Mouse (Mus musculus) natural killer cell, adult 2 months (primary cell): ENCODE results near the gene Spns3.
"Not testable (repeated sequence)": the region's sequence is repeated elsewhere in the genome, so short reads cannot be mapped to it uniquely, and the experiment has no call there.

ENCODE experiments used
- DNase-seq, 2 experiments: peaks; one replicate each; pipeline ENCODE4 v3.0.0; 2022; ENCODE audit warnings: low spot score in 2 of 2

Spns3 gene

GRCm38 (mm10) chr11:72558155-72558554, 7.8 kb upstream of the Spns3 start:
- no peak for DNase-seq

DNA sequence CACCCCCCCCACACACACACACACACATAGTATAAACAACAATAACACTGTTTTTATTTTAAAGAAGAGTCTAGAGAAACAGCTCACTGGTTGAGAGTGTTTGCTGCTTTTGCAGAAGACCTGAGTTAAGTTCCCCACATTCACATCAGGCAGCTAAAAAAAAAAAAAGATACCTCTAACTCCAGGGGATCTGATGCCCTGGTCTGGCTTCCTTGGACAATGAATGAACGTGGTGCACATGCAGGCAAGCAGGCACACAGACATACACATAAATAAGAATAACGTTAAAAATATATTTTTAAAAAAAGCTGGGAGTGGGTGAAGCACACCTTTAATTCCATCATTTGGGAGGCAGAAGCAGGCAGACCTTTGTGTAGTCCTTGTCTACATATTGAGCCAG, 6.6 kb upstream of the Spns3 start:
- no peak for DNase-seq

DNA sequence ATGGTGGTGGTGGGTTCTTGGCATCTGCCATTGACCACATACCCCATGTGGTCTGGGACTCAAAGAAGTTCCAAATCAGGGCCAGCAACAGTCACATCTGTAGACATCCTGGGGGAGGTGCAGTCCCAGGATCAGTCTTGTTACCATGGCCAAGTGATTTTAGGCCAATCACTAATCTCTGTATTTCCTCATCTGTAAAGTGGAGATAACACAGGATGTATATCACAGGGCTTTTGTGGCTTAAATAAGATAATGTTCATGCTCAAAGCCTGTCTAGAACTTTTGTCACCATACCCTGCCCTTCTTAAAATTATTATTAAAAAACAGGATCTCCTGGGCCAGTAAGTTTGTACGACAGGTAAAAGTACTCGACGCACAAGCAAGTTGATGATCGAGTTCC, 6.2 kb upstream of the Spns3 start:
- DNase-seq: no peak

DNA sequence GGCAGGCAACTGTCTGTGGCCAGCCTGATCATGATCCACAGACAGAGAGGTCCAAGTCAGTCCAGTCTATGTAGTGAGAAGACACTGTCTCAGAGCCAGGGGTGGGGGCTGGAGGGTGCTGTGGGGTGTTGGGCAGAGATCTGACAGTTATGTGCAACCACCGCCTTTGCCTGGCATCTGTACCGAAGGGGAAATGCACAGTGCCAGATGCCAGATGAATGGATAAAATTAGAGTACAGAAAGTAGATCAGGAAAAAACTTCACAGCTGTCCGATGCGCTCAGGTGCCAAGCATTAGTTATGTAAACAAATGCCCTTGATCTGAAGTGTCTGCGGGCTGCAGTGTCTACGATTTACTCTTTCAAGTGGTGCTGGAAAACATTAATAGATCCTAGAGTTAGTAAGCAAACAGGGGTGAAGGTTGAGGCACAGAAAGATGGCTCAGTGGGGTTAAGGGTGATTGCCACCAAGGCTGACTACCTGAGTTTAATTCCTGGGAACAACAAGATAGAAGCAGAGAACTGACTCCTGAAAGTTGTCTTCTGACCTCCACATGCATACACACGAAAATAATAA, 1.3 kb upstream of the Spns3 start:
- no peak for DNase-seq

DNA sequence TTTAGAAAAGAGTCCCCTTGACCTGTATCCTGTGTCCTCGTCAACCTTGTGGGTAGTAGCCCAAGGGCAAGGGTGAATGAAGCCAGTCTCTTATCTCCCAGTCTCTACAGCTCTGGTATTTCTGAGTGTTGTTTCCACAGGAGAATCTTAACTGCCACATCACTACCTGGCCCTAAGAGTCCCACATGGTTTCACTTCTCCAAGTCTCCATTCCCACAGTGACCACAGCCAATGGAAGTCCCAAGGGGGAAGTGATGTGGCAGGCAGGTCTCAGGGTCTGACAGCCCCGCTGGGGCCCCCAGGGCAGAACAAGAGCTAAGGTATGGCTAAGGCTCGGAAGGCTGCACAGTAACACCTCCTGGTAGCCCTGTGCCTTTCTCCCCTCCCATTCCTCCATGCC, 3.1 kb downstream of the Spns3 start:
- no peak for DNase-seq

DNA sequence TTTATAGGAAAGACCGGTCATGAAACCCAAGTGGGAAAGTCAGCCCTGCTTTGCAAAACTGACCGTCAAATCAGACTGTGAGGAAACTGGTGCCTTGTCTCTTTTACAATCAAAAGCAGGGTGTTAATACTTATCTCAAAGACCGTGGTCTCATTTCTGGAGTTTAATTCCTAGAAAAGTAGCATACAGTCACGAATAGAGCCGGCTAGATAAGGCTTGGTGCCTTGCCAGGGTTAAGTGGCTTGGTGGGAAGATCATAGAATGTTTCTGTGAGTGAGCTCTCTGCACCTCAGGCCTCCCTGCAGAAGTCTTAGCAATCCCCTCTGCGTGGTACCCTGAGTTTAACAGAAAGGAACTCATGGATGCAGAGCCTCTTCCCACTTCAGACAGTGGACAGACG, 5.6 kb downstream of the Spns3 start:
- DNase-seq: no peak

DNA sequence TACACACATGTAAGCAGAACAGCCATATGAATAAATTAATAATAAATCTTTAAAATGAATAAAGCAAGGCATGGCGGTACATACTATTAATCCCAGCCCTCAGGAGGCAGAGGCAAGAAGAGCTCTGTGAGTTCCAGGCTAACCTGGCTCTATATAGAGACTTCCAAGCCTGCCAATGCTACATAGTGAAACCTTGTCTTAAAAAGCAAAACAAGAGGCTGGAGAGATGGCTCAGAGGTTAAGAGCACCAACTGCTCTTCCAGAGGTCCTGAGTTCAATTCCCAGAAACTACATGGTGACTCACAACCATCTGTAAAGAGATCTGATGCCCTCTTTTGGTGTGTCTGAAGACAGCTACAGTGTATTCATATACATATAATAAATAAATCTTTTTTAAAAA, 6.6 kb downstream of the Spns3 start:
- DNase-seq: not testable (repeated sequence)

- DNase-seq: no peak
These were observed 7.7 kb downstream of the Spns3 start for GRCm38 (mm10) chr11:72542586-72542985.

- no peak for DNase-seq
These were observed 8.4 kb downstream of the Spns3 start for GRCm38 (mm10) chr11:72541928-72542327.

- no peak for DNase-seq
These were observed 9.9 kb downstream of the Spns3 start for GRCm38 (mm10) chr11:72540437-72540836.

DNA sequence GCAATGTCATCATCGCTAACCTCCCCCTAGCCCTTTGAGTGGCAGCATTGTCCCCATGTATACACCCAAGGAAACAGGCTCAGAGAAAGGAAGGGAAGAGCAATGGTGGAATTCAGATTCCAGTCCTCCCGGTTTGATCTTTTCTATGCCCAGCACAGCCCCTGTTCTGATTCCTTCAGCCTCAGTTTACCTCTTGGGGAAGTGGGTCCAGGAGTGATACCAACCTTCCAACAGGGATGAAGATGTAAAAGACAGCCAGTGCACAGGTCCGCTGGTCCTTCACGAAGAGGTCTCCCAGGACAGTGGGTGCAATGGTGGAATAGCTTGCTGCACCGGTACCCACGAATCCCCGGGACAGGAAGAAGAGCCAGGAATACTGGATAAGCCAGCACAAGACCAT, 11.5 kb downstream of the Spns3 start:
- DNase-seq: no peak

DNA sequence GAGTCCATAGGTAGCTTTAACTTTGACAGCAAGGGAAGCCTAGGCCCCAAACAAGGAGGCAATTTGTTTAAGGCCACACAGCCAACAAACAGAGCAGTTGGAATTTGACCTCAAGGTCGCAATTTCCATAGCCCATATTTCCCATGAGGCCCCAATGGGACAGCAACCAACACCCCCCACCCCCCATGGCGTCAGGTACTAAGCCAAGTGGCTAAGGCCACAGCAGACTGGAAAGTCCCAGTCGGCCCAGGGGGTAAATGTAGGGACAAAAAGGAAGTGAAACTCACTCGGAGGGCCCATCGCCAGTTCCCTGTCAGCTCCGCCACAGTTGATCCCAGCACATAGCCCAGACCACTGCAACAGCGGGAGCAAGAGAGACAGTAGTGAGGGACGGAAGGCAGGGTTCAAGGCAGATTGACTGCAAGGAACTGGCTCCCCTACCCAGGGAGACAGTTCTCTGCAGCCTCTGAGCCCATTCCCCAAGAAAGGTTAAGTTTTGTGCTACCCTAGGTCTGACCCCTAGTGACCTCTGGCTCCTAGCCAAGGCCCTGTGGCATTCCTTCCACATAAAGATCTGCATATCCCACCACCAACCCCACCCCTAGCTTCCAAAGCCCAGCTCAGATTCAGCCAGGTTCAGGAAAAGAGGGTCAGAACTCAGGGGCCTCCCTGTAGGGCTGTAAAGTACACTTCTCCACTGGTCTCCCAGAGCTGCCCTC, 12.1 kb downstream of the Spns3 start:
- peak in 1 of 2 experiments; percentile 65 for DNase-seq

DNA sequence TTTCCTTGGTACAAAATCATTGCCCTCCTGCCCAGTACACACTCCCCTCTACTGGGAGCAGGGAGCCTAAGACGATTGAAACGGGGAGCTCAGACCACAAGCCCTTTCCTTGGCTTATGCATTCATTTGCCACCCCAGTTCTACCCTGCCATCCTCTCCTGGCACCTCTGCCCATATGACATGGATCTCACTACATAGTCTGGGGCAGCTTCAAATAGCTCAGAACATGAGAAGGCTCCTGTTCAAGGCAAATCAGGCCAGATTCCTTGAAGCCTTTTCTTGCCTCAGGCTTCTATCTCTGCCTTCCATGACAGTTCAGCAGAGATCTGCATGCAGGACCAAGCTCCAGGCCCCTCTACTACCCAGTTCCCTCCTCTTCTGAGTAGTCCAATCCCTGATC, 12.8 kb downstream of the Spns3 start:
- DNase-seq: no peak

DNA sequence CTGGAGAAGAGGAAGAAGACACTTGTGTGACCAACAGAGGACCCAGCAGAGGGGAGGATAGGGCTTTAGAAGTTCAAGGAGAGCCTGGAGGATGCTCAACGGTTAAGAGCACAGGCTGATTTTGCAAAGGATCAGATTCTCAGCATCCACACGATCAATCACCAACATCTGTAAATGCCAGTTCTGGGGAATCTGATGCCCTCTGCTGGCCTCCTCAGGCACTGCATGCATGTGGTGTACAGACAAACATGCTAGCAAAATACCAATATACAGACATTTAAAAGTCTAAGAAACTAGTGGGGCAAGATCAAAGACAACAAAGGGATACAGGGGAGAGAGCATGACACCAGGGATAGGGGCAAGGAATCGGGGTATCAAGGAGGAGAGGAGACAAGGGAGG, 14.8 kb downstream of the Spns3 start:
- DNase-seq: peak in 1 of 2 experiments; percentile 44

GRCm38 (mm10) chr11:72532890-72533289, 17.4 kb downstream of the Spns3 start:
- no peak for DNase-seq

DNA sequence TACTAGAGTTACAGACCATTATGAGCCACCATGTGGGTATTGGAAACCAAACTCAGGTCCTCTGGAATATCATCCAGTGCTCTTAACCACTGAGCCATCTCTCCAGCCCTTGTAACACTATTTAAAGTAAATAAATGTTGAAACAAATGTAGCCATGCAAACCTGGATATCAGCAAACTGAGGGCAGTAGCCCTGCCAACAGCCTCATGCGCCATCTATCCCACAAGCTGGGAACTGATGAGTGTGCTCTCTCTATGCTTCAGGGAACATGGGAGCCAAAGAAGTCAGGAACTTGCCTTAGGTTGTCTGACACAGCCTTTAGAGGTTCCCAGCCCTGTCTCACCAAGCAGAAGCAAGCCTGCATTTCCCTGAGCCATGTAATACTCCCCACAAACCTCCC, 18.7 kb downstream of the Spns3 start:
- no peak for DNase-seq

- no peak for DNase-seq
These were observed 19.2 kb downstream of the Spns3 start for GRCm38 (mm10) chr11:72531144-72531543.

DNA sequence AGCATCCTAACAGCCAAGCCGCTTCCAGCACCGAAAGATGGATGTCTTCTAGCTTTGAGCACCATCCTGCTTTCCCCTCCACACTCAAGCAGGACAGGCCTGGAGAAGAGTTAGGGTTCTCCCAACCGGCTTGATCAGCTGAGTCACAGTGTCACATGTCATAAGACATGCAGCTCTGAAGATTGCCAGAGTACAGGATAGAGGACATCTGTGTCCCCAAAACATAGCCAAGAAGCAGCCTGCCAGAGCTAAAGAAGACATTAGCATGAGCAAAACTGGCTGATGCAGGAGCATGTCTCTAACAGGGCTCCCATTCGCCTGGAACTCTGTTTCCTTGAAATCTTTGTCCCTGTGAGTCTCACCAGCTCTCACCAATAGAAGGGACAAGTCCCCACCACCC, 24.1 kb downstream of the Spns3 start:
- no peak for DNase-seq

- no peak for DNase-seq
These were observed 26.6 kb downstream of the Spns3 start for GRCm38 (mm10) chr11:72523711-72524110.

DNA sequence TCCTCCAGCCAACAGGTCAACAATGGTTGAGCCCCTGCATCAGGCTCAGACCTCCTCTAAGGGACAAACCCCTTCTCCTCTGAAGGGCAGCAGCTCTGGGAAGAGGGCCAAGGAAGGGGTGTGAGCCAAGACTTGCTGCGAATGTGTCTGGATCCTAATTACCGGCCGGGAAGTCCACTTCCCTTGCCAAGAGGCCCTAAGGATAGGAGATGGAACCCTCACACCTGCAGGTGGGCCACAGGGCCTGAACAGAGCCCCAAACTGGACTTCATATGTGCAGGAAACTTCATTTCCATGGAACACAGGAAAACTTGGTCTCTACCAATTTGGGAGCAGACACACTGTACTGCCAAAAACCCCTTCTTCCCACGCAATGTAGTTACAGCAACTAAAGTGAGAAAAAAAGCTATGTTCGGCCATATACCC, 27.7 kb downstream of the Spns3 start:
- no peak for DNase-seq

DNA sequence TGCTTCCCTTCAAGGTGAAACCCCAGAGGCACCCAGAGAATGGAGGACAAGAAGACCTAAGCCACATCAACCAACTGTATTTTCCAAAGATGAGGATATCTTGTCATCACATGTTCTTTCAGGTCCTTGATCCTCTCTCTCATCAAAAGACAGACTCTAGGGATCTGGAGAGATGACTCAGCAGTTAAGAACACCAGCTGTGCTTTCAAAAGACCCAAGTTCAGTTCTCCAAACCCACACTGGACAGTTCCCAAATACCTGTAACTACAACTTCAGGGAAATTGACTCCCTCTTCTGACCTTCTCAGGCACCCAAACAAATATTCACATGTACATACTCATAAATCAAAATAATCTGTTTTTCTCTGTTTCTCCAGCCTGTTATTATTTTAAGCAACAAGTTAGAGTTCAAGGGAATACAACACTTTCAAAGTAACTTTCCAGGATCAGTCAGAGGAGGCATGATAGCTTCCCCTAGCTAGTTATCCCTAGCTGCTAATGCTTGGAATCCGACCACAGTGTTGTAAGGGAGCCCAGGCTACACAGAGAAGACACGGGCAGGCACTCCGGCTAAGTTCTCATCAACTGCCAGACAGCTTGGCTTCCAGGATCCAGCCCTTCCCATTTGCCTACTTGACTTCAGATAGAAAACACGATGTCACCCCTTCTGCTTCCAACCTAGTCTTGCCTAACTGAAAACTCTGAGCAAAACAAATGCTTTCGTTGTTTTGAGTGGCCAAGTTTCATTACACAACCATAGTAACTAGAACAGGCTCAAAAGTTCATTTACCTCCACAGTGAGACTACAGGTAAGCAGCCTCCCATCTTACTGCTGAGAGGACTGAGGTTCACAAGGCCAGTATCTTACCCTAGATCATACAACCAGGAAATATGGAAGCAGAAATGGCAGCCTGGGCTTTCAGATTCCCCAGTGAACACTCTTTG, 28.4 kb downstream of the Spns3 start:
- DNase-seq: no peak

- no peak for DNase-seq
These were observed 30.4 kb downstream of the Spns3 start for GRCm38 (mm10) chr11:72519895-72520294.

DNA sequence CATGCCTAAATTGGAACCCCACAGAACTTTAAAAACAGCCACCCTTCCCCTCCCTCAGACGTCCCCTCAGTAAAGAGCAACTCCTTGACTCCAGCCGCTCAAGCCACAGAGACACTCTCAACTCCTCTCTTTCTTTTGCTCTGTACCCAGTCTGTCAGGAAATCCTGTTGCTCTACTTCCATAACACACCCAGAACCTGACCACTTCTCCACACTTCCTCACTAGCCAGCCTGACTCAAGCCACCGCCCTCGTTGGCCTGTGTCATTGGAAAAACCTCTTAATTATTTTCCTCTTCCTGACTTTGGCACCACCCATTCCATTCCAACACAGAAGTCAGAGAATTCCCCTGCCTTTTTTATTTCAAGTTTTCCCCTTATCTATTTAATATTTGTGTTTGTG, 31.1 kb downstream of the Spns3 start:
- no peak for DNase-seq
